Mouse (Mus musculus): Measurements from ENCODE around the gene Layn.

- TF ChIP-seq POLR2A (IDR thresholded peaks at IDR 0.05; ENCODE audit: extremely low read depth, insufficient read depth, low read length) (no peak), CTCF (IDR thresholded peaks at IDR 0.05; ENCODE audit: extremely low read depth, insufficient read depth, low read length) (no peak)
These were observed 45.3 kb downstream of the Layn start for GRCm38 (mm10) chr9:51031603-51032002.

Measured in cortical plate, adult 2 months (tissue).